Mouse (Mus musculus) hindbrain, embryonic 16.5 days (tissue): Measurements from ENCODE around the gene Gfod1. TPM values are rescaled to one million over a fixed set of nuclear protein-coding genes. Genes with fewer than 3 reads are reported as not detected.

ENCODE experiments used
- ATAC-seq: fragments of 200-750 bp; cut with Nextera tagmentation; 2 replicates; pipeline ENCODE4 v1.8.0; 2017; ENCODE audit warnings: moderate TSS enrichment, moderate library complexity
- H3K27ac ChIP-seq: fragments of 300-500 bp; sonication (generic); 2 replicates; pipeline ENCODE4 v1.5.1; 2014; ENCODE audit warnings: low read depth, mild to moderate bottlenecking, control low read depth, low read length, moderate library complexity
- H3K27me3 ChIP-seq: fragments of 300-500 bp; sonication (generic); replicated peaks from 2 replicates; pipeline ENCODE4 v1.6.1; 2014; ENCODE audit warnings: low read length; ENCODE audit not compliant: control insufficient read depth, insufficient read depth
- H3K36me3 ChIP-seq: fragments of 300-500 bp; sonication (generic); 2 replicates; pipeline ENCODE4 v1.6.1; 2014; ENCODE audit warnings: mild to moderate bottlenecking, low read length, moderate library complexity, mixed read lengths; ENCODE audit not compliant: control insufficient read depth, insufficient read depth
- H3K4me1 ChIP-seq: fragments of 300-500 bp; sonication (generic); 2 replicates; pipeline ENCODE4 v1.6.1; 2014; ENCODE audit warnings: low read depth, low read length; ENCODE audit not compliant: control insufficient read depth, insufficient read depth
- H3K4me2 ChIP-seq: fragments of 300-500 bp; sonication (generic); 2 replicates; pipeline ENCODE4 v1.6.1; 2014; ENCODE audit warnings: mild to moderate bottlenecking, low read length, control low read depth, moderate library complexity
- H3K4me3 ChIP-seq: fragments of 300-500 bp; sonication (generic); 2 replicates; pipeline ENCODE4 v1.5.1; 2014; ENCODE audit warnings: mild to moderate bottlenecking, low read length, control low read depth, moderate library complexity
- H3K9ac ChIP-seq: fragments of 300-500 bp; sonication (generic); 2 replicates; pipeline ENCODE4 v1.6.1; 2014; ENCODE audit warnings: low read depth, mild to moderate bottlenecking, control low read depth, low read length, moderate library complexity
- H3K9me3 ChIP-seq: fragments of 300-500 bp; sonication (generic); 2 replicates; pipeline ENCODE4 v1.6.1; 2014; ENCODE audit warnings: mild to moderate bottlenecking, low read length, moderate library complexity; ENCODE audit not compliant: control insufficient read depth
- WGBS: fragments of 180-500 bp; shearing (Covaris S2); extraction: QIAGEN DNeasy Blood & Tissue Kit; methylation state at CpG from one replicate; pipeline ENCODE4 v1.1.7; 2014; 5-methylcytosine and 5-hydroxymethylcytosine counted together
- polyA plus RNA-seq: library from polyadenylated mRNA; unstranded; fragments of >200 nt; fragmentation: Nextera tagmentation; extraction: Ambion mirVana; gene quantifications from 2 replicates; pipeline ENCODE4 v1.2.1, GENCODE M21; 2015

Gene Gfod1
- polyA plus RNA-seq, 1 experiment from 2014 or later = 2.4 TPM

DNA sequence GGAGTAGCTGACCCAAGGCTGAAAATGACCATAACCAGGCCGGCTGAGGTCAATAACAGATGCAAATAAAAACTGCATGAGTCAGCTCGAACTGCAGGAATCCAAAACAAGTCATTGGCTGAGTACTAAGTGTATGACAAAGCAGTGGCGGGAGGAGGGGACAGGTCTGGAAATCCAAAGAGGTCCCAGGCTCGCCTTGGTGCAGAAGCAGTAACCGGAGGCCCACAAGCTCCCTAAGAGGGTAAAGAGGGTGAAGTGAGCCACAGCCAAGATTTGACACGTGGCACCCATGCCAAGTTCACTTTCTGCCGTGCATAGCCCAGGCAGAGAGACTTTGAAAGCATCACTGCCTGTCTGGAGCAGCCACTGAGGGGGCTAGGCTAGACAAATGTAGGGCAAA is 91.6 kb downstream of the Gfod1 start:
- no peaks in the 10 kb centered on the region for H3K9me3 ChIP-seq
- no peaks in the 10 kb centered on the region for H3K27me3 ChIP-seq
- H3K4me3 ChIP-seq = no peak overlapping the region
- 46% methylated on average over 7 of the region's 7 CpGs for WGBS
- H3K9ac ChIP-seq = no peak overlapping the region
- peaks cover 15% of the 10 kb centered on the region; the same call in 1 of the 2 replicates for H3K4me1 ChIP-seq
- no peak overlapping the region for H3K27ac ChIP-seq
- no peak for ATAC-seq
- H3K36me3 ChIP-seq = no peaks in the 10 kb centered on the region
- H3K4me2 ChIP-seq = no peak overlapping the region

DNA sequence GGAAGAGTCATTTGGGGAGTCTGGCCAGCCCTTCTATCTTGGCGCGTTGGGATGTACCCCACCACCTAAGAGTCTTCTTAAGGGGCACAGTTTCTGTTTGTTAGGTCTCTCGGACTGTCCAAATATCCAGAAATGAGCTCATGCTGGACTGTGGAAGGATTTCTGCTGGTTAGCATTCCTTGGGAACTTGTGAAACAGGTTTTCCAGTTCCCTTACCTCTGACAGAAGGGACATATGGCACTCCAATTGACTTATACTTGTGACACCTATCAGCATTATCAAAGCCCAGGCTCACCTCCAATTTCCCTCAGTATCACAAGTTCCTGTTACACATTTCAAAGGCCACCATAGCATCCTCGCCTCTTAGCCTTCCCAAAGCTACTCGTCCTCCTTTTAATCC is 93.0 kb downstream of the Gfod1 start:
- Histone ChIP-seq H3K4me1 (peaks cover 15% of the 10 kb centered on the region; the same call in 1 of the 2 replicates), H3K4me2 (no peak overlapping the region), H3K9me3 (no peaks in the 10 kb centered on the region), H3K27me3 (no peaks in the 10 kb centered on the region), H3K27ac (no peak overlapping the region), H3K4me3 (no peak overlapping the region), H3K9ac (no peak overlapping the region), H3K36me3 (no peaks in the 10 kb centered on the region)
- 90% methylated on average over 5 of the region's 5 CpGs for WGBS
- no peak for ATAC-seq

DNA sequence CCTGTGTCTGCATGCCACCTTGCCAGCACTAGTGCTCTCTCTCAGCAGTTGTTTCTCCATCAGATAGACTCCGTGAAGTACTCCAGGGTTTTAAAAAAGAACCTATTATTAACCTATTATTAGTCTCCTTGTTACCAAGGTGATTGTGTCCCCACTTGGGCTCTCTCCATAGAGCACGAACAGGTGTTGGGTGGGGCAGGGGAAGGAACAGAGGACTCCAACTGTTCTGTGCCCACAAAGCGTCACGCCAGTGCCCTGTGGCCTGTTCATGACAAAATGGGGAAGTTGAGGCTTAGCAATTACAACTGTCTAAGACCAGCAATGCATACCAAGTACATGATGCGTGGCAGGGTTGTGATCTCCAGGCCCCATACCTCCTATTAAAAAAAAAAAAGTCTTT is 94.4 kb downstream of the Gfod1 start:
- Histone ChIP-seq H3K4me2 (no peak overlapping the region), H3K36me3 (no peaks in the 10 kb centered on the region), H3K9ac (no peak overlapping the region), H3K9me3 (no peaks in the 10 kb centered on the region), H3K27me3 (no peaks in the 10 kb centered on the region), H3K27ac (no peak overlapping the region), H3K4me3 (no peak overlapping the region), H3K4me1 (peaks cover 7% of the 10 kb centered on the region; the same call in 1 of the 2 replicates)
- WGBS = 76% methylated on average over 5 of the region's 5 CpGs
- ATAC-seq = no peak

DNA sequence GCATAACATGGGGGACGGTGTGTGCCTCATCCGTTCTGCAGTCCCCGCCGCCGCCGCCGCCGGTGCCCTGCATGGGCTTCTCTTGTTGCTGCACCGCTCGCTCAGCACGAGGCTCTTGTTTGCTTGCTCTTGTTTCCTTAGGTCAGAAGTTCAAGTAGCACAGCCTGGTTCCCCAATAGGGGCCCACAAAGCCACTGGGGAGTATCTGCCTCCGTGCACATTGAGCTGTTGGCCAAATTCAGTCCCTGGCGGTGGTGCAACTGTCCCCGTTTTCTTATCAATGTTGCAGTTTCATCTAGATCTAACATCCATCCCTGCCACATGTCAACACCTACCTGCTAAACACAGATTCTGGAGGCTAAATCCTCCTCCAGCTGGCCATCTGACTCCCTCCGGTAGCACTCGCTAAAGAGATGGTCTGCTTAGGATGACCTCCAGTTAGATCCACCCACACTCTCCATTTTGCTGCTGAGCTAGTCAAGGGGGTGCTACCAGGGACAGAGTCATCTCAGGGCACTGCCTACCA is 95.0 kb downstream of the Gfod1 start:
- H3K27ac ChIP-seq = no peak overlapping the region
- no peaks in the 10 kb centered on the region for H3K9me3 ChIP-seq
- WGBS = 31% methylated on average over 16 of the region's 16 CpGs
- no peaks in the 10 kb centered on the region for H3K27me3 ChIP-seq
- no peak overlapping the region for H3K9ac ChIP-seq
- H3K4me3 ChIP-seq = no peak overlapping the region
- peaks cover 7% of the 10 kb centered on the region; the same call in 1 of the 2 replicates for H3K4me1 ChIP-seq
- no peaks in the 10 kb centered on the region for H3K36me3 ChIP-seq
- no peak for ATAC-seq
- no peak overlapping the region for H3K4me2 ChIP-seq

DNA sequence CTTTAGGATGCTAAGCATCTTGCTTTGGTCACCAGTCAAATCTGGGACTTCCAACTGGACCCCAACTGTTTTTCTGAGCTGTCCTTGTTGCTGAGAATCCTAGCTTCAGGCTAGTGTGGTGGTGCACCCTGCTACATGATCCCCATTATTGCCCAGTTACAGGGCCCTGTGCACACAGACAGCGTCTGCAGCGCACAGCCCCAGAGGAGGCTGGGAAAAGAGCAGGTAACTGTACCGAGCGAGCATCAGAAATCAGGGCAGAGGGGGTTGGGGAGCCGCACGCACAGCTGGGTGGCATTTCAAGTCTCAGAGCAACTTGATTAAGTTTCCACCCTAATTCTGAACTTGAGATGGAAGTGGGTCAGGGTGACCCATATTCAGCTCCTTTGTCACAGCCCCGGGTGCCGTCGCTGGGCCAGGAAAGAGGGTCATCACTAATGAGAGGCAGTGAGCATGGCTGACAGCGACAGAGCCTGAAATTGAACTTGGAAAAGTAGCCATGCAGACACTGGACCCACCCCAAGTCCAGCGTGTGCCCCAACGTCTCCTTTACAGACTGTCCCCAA is 97.8 kb downstream of the Gfod1 start:
- H3K4me3 ChIP-seq = no peak overlapping the region
- H3K4me1 ChIP-seq = peaks cover 5% of the 10 kb centered on the region; the same call in 1 of the 2 replicates
- WGBS = 73% methylated on average over 12 of the region's 12 CpGs
- no peaks in the 10 kb centered on the region for H3K9me3 ChIP-seq
- no peak overlapping the region for H3K9ac ChIP-seq
- peak overlapping the region; percentile 13; the same call in 1 of the 2 replicates for H3K27ac ChIP-seq
- no peaks in the 10 kb centered on the region for H3K27me3 ChIP-seq
- no peak for ATAC-seq
- H3K4me2 ChIP-seq = no peak overlapping the region
- no peaks in the 10 kb centered on the region for H3K36me3 ChIP-seq

DNA sequence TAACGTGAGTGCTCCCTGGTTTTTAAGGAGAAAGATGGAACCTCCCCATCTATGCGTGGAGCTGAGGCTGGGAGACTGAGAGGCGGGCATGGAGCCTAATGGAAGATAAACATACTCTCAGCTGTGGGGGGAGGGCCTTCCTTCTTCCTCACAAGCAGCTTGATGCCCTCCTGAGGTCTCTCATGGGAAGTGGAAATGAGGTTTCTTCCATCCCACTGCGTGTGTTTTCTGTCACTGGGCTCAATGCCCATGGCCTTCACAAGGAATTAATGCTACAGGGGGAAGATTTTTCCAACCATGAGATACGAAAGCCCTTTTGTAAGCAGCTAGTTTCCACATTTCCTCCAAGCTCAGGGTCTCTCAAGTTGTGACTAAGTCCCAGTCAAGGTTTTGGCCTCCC is 100.3 kb downstream of the Gfod1 start:
- H3K4me3 ChIP-seq = no peak overlapping the region
- no peaks in the 10 kb centered on the region for H3K36me3 ChIP-seq
- H3K9ac ChIP-seq = no peak overlapping the region
- no peak for ATAC-seq
- no peaks in the 10 kb centered on the region for H3K9me3 ChIP-seq
- H3K27ac ChIP-seq = no peak overlapping the region
- 0 out of 2 replicates have a peak, but pooled peaks cover 3% of the 10 kb centered on the region for H3K4me1 ChIP-seq
- 69% methylated on average over 5 of the region's 5 CpGs for WGBS
- no peaks in the 10 kb centered on the region for H3K27me3 ChIP-seq
- no peak overlapping the region for H3K4me2 ChIP-seq

DNA sequence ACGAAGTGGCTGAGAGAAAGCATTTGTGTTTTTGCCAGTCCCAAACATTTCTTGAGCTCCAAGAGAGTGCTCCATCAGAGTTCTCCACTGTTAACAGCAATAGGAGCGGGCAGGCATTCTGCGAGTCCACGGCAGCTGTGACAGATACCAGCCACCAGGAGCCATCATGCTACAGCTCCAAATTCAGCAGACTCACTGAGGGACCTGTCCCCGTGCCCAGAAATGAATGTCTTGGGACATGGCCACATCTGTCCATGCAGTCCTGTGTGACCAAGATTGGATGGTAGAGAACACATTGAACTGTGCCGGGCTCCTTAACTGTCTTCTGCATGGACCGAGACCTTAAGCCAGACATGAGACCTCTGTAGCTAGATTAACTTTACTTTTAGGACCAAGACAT is 100.7 kb downstream of the Gfod1 start:
- no peak overlapping the region for H3K9ac ChIP-seq
- no peak overlapping the region for H3K4me3 ChIP-seq
- 0 out of 2 replicates have a peak, but pooled peaks cover 3% of the 10 kb centered on the region for H3K4me1 ChIP-seq
- H3K27ac ChIP-seq = no peak overlapping the region
- H3K36me3 ChIP-seq = no peaks in the 10 kb centered on the region
- WGBS = 88% methylated on average over 7 of the region's 7 CpGs
- H3K9me3 ChIP-seq = no peaks in the 10 kb centered on the region
- H3K27me3 ChIP-seq = no peaks in the 10 kb centered on the region
- H3K4me2 ChIP-seq = no peak overlapping the region
- ATAC-seq = no peak

DNA sequence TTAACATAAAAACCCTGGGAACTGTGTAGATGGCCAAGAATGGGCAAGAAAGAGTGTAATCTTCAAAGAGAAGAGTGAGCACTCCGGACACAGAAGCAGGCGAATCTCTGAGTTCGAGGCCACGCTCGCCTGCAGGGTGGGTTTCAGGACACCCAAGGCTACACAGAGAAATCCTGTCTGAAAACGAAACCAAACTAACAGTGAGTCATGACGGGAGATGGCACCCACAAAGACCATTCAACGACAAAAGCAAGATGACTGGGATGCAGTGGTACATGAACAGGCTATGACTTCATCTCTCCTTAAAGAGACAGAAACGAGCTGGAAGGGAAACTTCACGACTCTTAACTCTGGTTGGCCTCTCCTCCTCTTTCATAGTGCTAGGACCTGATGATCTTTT is 101.6 kb downstream of the Gfod1 start:
- 0 out of 2 replicates have a peak, but pooled peaks cover 3% of the 10 kb centered on the region for H3K4me1 ChIP-seq
- ATAC-seq = no peak
- 84% methylated on average over 10 of the region's 10 CpGs for WGBS

DNA sequence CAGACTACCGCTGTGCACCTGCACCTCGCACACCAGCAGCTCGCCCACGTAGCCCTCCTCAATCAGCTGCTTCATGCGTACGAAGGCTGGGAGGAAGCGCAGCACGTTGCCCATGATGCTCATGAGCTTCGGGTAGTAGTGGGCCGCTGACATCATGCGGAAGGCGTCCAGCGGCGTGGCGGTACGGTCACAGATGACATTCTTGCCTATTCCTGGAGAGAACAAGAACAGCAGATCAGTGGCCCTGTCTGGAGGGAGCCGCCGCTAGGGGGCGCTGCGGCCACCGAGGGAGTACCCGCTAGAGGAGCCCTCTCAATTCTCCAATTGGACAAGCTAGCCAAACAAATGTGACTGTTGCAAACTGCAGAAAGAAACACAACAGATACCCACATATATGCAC is 102.9 kb downstream of the Gfod1 start:
- Histone ChIP-seq H3K4me3 (no peak overlapping the region), H3K36me3 (no peaks in the 10 kb centered on the region), H3K27me3 (no peaks in the 10 kb centered on the region), H3K4me1 (0 out of 2 replicates have a peak, but pooled peaks cover under 1% of the 10 kb centered on the region), H3K4me2 (no peak overlapping the region), H3K27ac (no peak overlapping the region), H3K9me3 (no peaks in the 10 kb centered on the region), H3K9ac (no peak overlapping the region)
- no peak for ATAC-seq
- WGBS = 40% methylated on average over 22 of the region's 22 CpGs

More for the DNA sequence above, 101.6 kb downstream of the Gfod1 start:
- H3K27ac ChIP-seq = no peak overlapping the region
- H3K4me2 ChIP-seq = no peak overlapping the region
- H3K27me3 ChIP-seq = no peaks in the 10 kb centered on the region
- H3K9ac ChIP-seq = no peak overlapping the region
- no peaks in the 10 kb centered on the region for H3K9me3 ChIP-seq
- H3K4me3 ChIP-seq = no peak overlapping the region
- H3K36me3 ChIP-seq = no peaks in the 10 kb centered on the region
